Mouse (Mus musculus): Measurements from ENCODE around the gene Sept4.

Gene Sept4

GRCm38 (mm10) chr11:87599395-87600089 is 30.8 kb downstream of the Sept4 start:
- DNase-seq (ENCODE audit: low read depth, low spot score), result no peak

DNA sequence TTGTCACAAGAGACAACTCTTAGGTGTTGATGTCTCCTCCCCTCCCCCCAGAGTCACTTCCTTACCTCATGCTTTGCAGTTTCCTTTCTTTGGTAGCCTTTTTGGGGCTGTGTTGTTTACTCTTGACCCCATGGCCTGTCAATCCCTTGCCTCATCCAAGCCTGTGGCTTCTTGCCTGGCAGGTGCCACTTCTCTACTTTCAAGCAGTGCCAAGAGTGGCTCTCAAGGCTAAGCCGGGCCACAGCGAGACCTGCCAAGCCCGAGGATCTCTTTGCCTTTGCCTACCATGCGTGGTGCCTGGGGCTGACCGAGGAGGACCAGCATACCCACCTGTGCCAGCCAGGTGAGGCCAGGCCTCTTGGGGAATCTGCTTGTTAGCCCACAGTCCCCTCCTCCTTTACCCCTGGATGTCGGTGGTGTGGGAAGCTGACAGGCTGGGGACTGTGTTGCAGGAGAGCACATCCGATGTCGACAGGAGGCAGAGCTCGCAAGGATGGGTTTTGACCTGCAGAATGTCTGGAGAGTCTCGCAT is 31.7 kb downstream of the Sept4 start:
- DNase-seq (ENCODE audit: low read depth, low spot score), result no peak

GRCm38 (mm10) chr11:87602234-87602633 is 33.5 kb downstream of the Sept4 start:
- no peak for DNase-seq (ENCODE audit: low read depth, low spot score)

- no peak for DNase-seq (ENCODE audit: low read depth, low spot score)
Observed at GRCm38 (mm10) chr11:87603571-87603970, 34.9 kb downstream of the Sept4 start.

- no peak for DNase-seq (ENCODE audit: low read depth, low spot score)
Observed at GRCm38 (mm10) chr11:87609264-87609663, 40.6 kb downstream of the Sept4 start.

- no peak for DNase-seq (ENCODE audit: low read depth, low spot score)
Observed at GRCm38 (mm10) chr11:87611547-87611946, 42.8 kb downstream of the Sept4 start.

- DNase-seq (ENCODE audit: low read depth, low spot score), result no peak
Observed at GRCm38 (mm10) chr11:87613972-87614371, 45.3 kb downstream of the Sept4 start.

DNA sequence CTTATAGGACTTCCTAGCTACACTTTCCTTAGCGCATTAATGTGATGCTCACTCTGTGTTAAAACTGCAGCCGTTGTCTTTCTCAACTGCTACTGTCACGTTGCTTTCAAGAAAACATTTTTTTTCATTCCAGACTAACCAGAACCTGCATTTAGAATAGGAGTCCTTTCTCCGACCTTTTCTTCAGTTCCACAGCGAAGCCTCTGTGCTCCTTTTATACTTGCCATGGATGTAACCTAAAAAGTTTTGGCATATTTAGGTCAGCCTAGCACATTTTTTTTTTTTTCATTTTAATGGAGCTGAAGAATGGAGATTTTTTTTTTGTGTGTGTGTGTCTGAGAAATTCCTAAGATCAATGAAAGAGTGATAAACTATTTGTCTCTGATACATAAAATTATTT is 46.8 kb downstream of the Sept4 start:
- no peak for DNase-seq (ENCODE audit: low read depth, low spot score)

GRCm38 (mm10) chr11:87615952-87616351 is 47.2 kb downstream of the Sept4 start:
- DNase-seq (ENCODE audit: low read depth, low spot score), result no peak

GRCm38 (mm10) chr11:87616790-87617474 is 48.2 kb downstream of the Sept4 start, which contains the start of gene Hsf5:
Hsf5 (plus strand) TSS chr11:87617164.
- no peak for DNase-seq (ENCODE audit: low read depth, low spot score)

DNA sequence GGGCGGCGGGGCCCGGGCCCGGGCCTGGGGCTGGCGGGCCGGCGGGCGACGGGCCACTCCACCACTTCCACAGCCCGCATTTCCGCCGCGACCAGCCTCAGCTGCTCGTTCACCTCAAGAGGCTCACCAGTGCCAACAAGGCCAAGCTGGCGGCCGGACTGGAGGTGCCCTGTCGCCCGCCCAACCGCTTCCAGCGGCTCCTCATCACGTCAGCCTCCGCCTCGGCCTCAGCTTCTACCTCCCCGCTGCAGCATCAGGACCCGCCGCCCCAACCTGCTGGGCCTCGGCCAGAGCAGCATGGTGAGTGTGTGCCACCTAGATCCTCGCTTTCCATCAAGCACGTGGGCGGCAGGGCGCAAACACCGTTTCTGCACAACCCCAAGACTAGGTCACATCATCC is 48.9 kb downstream of the Sept4 start:
- no peak for DNase-seq (ENCODE audit: low read depth, low spot score)

GRCm38 (mm10) chr11:87623160-87623559 is 54.5 kb downstream of the Sept4 start:
- DNase-seq (ENCODE audit: low read depth, low spot score), result no peak

DNA sequence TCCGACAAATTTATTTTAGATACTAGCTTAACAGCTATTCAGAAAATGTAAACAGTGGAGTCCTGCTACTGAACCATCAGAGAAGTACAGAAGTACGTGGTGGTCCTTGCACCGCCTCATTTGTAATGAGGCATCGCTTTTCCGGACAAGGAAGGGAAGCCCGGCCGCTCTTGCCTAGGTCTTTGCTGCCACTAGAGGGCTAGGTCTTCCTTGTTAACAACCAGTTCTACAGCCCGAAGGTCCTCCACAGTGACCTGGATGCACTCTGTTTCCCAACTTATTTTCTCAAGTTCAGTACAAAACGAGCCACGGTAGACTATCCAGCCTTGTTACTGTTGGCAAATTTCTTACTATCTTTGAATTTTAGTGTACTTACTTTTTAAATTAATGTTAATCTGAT is 61.2 kb downstream of the Sept4 start:
- peak; percentile 75 for DNase-seq (ENCODE audit: low read depth, low spot score)

GRCm38 (mm10) chr11:87638793-87639192 is 70.1 kb downstream of the Sept4 start:
- no peak for DNase-seq (ENCODE audit: low read depth, low spot score)

DNA sequence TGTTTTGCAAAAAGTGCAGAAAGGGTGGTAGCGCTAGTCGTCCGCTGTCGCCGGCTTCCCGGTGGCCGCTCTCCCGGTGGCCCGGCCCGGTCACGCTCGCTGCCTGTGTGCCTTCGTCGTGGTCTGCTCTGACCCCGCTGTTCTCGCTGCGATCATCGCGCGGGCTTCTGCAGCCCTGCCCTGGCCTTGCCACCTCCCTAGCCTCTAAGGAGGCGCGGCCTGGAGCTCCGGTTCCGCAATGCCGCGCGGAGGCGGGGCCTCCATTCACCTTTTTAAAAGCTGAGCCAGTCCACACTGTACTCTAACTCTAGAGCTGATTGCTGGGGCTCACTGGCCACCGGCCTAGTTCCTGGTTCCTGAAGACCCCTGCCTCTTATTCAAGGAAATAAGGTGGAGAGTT is 70.5 kb downstream of the Sept4 start:
- DNase-seq (ENCODE audit: low read depth, low spot score), result peak; percentile 59
